Mouse (Mus musculus) limb, embryonic 10.5 days (tissue): Measurements from ENCODE around the gene Camk2g. TPM values are rescaled to one million over a fixed set of nuclear protein-coding genes. Genes with fewer than 3 reads are reported as not detected.

Experiments used
- DNase-seq: peaks from one replicate; pipeline ENCODE4 v3.0.0-alpha.2; 2017; ENCODE audit warnings: low spot score
- H3K27ac ChIP-seq: fragments of 300-500 bp; sonication (generic); 2 replicates; pipeline ENCODE4 v1.5.1; 2016; ENCODE audit warnings: mild to moderate bottlenecking
- H3K27me3 ChIP-seq: fragments of 300-500 bp; sonication (generic); 2 replicates; pipeline ENCODE4 v1.6.1; 2016; ENCODE audit warnings: low read depth, mild to moderate bottlenecking; ENCODE audit not compliant: poor library complexity, severe bottlenecking
- H3K36me3 ChIP-seq: fragments of 300-500 bp; sonication (generic); 2 replicates; pipeline ENCODE4 v1.6.1; 2016; ENCODE audit warnings: mild to moderate bottlenecking, moderate library complexity
- H3K4me1 ChIP-seq: fragments of 300-500 bp; sonication (generic); 2 replicates; pipeline ENCODE4 v1.6.1; 2016
- H3K4me3 ChIP-seq: fragments of 300-500 bp; sonication (generic); 2 replicates; pipeline ENCODE4 v1.5.1; 2016; ENCODE audit warnings: mild to moderate bottlenecking, moderate library complexity
- H3K9me3 ChIP-seq: fragments of 300-500 bp; sonication (generic); replicated peaks from 2 replicates; pipeline ENCODE4 v1.6.1; 2016; ENCODE audit warnings: mild to moderate bottlenecking
- WGBS: fragments of 180-500 bp; shearing (Covaris S2); methylation state at CpG from one replicate; pipeline ENCODE4 v1.1.7; 2016; 5-methylcytosine and 5-hydroxymethylcytosine counted together
- polyA plus RNA-seq: library from polyadenylated mRNA; unstranded; fragments of >200 nt; fragmentation: Nextera tagmentation; extraction: Ambion mirVana; gene quantifications from 2 replicates; pipeline ENCODE4 v1.2.1, GENCODE M21; 2016

Gene Camk2g
- polyA plus RNA-seq, 1 experiment from 2014 or later = 57.6 TPM

GRCm38 (mm10) chr14:20789593-20789992, 4.3 kb downstream of the Camk2g start:
- no peaks in the 10 kb centered on the region for H3K27me3 ChIP-seq
- H3K4me1 ChIP-seq = peaks cover 42% of the 10 kb centered on the region
- 88% methylated on average over 4 of the region's 4 CpGs for WGBS
- no peak overlapping the region for H3K4me3 ChIP-seq
- peaks cover 80% of the 10 kb centered on the region for H3K36me3 ChIP-seq
- no peaks in the 10 kb centered on the region for H3K9me3 ChIP-seq
- no peak overlapping the region for H3K27ac ChIP-seq
- no peak for DNase-seq

- no peaks in the 10 kb centered on the region for H3K27me3 ChIP-seq
- H3K27ac ChIP-seq = no peak overlapping the region
- no peak for DNase-seq
- H3K9me3 ChIP-seq = no peaks in the 10 kb centered on the region
- H3K4me1 ChIP-seq = peaks cover 35% of the 10 kb centered on the region
- 80% methylated on average over 3 of the region's 3 CpGs for WGBS
- H3K4me3 ChIP-seq = no peak overlapping the region
- peaks cover 94% of the 10 kb centered on the region for H3K36me3 ChIP-seq
Observed at GRCm38 (mm10) chr14:20788151-20788550, 5.7 kb downstream of the Camk2g start.

GRCm38 (mm10) chr14:20786611-20787015, 7.3 kb downstream of the Camk2g start:
- no peaks in the 10 kb centered on the region for H3K27me3 ChIP-seq
- no peaks in the 10 kb centered on the region for H3K9me3 ChIP-seq
- DNase-seq = no peak
- peaks cover 20% of the 10 kb centered on the region for H3K4me1 ChIP-seq
- WGBS = 78% methylated on average over 4 of the region's 4 CpGs
- no peak overlapping the region for H3K4me3 ChIP-seq
- 0 out of 2 replicates have a peak overlapping the region, but pooled peaks have one; percentile 25 for H3K27ac ChIP-seq
- H3K36me3 ChIP-seq = peaks cover 99% of the 10 kb centered on the region

GRCm38 (mm10) chr14:20786020-20786419, 7.9 kb downstream of the Camk2g start:
- Histone ChIP-seq H3K27ac (0 out of 2 replicates have a peak overlapping the region, but pooled peaks have one; percentile 25), H3K4me1 (peaks cover 20% of the 10 kb centered on the region), H3K9me3 (no peaks in the 10 kb centered on the region), H3K4me3 (no peak overlapping the region), H3K27me3 (no peaks in the 10 kb centered on the region), H3K36me3 (peaks cover 99% of the 10 kb centered on the region)
- no peak for DNase-seq
- WGBS = 87% methylated on average over 5 of the region's 5 CpGs

- no peaks in the 10 kb centered on the region for H3K9me3 ChIP-seq
- DNase-seq = no peak
- no peaks in the 10 kb centered on the region for H3K27me3 ChIP-seq
- no peak overlapping the region for H3K4me3 ChIP-seq
- H3K36me3 ChIP-seq = peaks cover 99% of the 10 kb centered on the region
- 87% methylated on average over 1 of the region's 1 CpGs for WGBS
- 0 out of 2 replicates have a peak overlapping the region, but pooled peaks have one; percentile 23 for H3K27ac ChIP-seq
- peaks cover 20% of the 10 kb centered on the region for H3K4me1 ChIP-seq
Observed at GRCm38 (mm10) chr14:20785231-20785630, 8.7 kb downstream of the Camk2g start.

GRCm38 (mm10) chr14:20784708-20785107, 9.2 kb downstream of the Camk2g start:
- no peak overlapping the region for H3K27ac ChIP-seq
- no peak overlapping the region for H3K4me3 ChIP-seq
- peaks cover 99% of the 10 kb centered on the region for H3K36me3 ChIP-seq
- no peaks in the 10 kb centered on the region for H3K9me3 ChIP-seq
- no peak for DNase-seq
- H3K27me3 ChIP-seq = no peaks in the 10 kb centered on the region
- H3K4me1 ChIP-seq = peaks cover 20% of the 10 kb centered on the region
- WGBS = 85% methylated on average over 7 of the region's 7 CpGs

- H3K9me3 ChIP-seq = no peaks in the 10 kb centered on the region
- no peak overlapping the region for H3K27ac ChIP-seq
- H3K36me3 ChIP-seq = peaks cover 97% of the 10 kb centered on the region
- WGBS = 96% methylated on average over 6 of the region's 6 CpGs
- DNase-seq = no peak
- H3K4me3 ChIP-seq = no peak overlapping the region
- H3K27me3 ChIP-seq = no peaks in the 10 kb centered on the region
- H3K4me1 ChIP-seq = peaks cover 20% of the 10 kb centered on the region
Observed at GRCm38 (mm10) chr14:20783526-20783925, 10.4 kb downstream of the Camk2g start.

GRCm38 (mm10) chr14:20782860-20783259, 11.0 kb downstream of the Camk2g start:
- WGBS = 89% methylated on average over 7 of the region's 7 CpGs
- Histone ChIP-seq H3K9me3 (no peaks in the 10 kb centered on the region), H3K27ac (no peak overlapping the region), H3K4me3 (no peak overlapping the region), H3K36me3 (peaks cover 97% of the 10 kb centered on the region), H3K4me1 (peaks cover 20% of the 10 kb centered on the region), H3K27me3 (no peaks in the 10 kb centered on the region)
- no peak for DNase-seq

- no peak overlapping the region for H3K4me3 ChIP-seq
- no peaks in the 10 kb centered on the region for H3K27me3 ChIP-seq
- H3K4me1 ChIP-seq = peaks cover 11% of the 10 kb centered on the region
- peaks cover 95% of the 10 kb centered on the region for H3K36me3 ChIP-seq
- no peak overlapping the region for H3K27ac ChIP-seq
- DNase-seq = no peak
- no peaks in the 10 kb centered on the region for H3K9me3 ChIP-seq
- WGBS = 95% methylated on average over 8 of the region's 8 CpGs
Observed at GRCm38 (mm10) chr14:20780217-20780616, 13.7 kb downstream of the Camk2g start.

- WGBS = 95% methylated on average over 8 of the region's 8 CpGs
- H3K36me3 ChIP-seq = peaks cover 78% of the 10 kb centered on the region
- H3K27me3 ChIP-seq = no peaks in the 10 kb centered on the region
Observed at GRCm38 (mm10) chr14:20778496-20778895, 15.4 kb downstream of the Camk2g start.

GRCm38 (mm10) chr14:20775661-20776060, 18.2 kb downstream of the Camk2g start:
- DNase-seq = no peak
- no peak overlapping the region; the same call in 1 of the 2 replicates for H3K27ac ChIP-seq

More at GRCm38 (mm10) chr14:20778496-20778895, 15.4 kb downstream of the Camk2g start:
- no peak for DNase-seq
- Histone ChIP-seq H3K27ac (no peak overlapping the region), H3K9me3 (no peaks in the 10 kb centered on the region), H3K4me1 (peaks cover 10% of the 10 kb centered on the region), H3K4me3 (no peak overlapping the region)

GRCm38 (mm10) chr14:20773410-20773809, 20.5 kb downstream of the Camk2g start:
- Histone ChIP-seq H3K9me3 (no peaks in the 10 kb centered on the region), H3K4me3 (no peak overlapping the region), H3K27me3 (no peaks in the 10 kb centered on the region), H3K4me1 (peaks cover 10% of the 10 kb centered on the region), H3K36me3 (peaks cover 69% of the 10 kb centered on the region), H3K27ac (no peak overlapping the region)
- 63% methylated on average over 3 of the region's 3 CpGs for WGBS
- no peak for DNase-seq

More at GRCm38 (mm10) chr14:20775661-20776060, 18.2 kb downstream of the Camk2g start:
- H3K27me3 ChIP-seq = no peaks in the 10 kb centered on the region
- 61% methylated on average over 6 of the region's 6 CpGs for WGBS
- no peak overlapping the region for H3K4me3 ChIP-seq
- no peaks in the 10 kb centered on the region for H3K9me3 ChIP-seq
- H3K36me3 ChIP-seq = peaks cover 66% of the 10 kb centered on the region
- H3K4me1 ChIP-seq = peaks cover 10% of the 10 kb centered on the region

- no peak overlapping the region for H3K4me3 ChIP-seq
- H3K4me1 ChIP-seq = peaks cover 10% of the 10 kb centered on the region
- peaks cover 69% of the 10 kb centered on the region for H3K36me3 ChIP-seq
- H3K27ac ChIP-seq = no peak overlapping the region
- 88% methylated on average over 6 of the region's 6 CpGs for WGBS
- no peaks in the 10 kb centered on the region for H3K27me3 ChIP-seq
- DNase-seq = no peak
- H3K9me3 ChIP-seq = no peaks in the 10 kb centered on the region
Observed at GRCm38 (mm10) chr14:20772808-20773207, 21.1 kb downstream of the Camk2g start.

- Histone ChIP-seq H3K9me3 (no peaks in the 10 kb centered on the region), H3K27ac (no peak overlapping the region), H3K4me1 (peaks cover 10% of the 10 kb centered on the region), H3K27me3 (no peaks in the 10 kb centered on the region), H3K36me3 (peaks cover 67% of the 10 kb centered on the region), H3K4me3 (no peak overlapping the region)
- no peak for DNase-seq
- 93% methylated on average over 3 of the region's 3 CpGs for WGBS
Observed at GRCm38 (mm10) chr14:20771941-20772340, 21.9 kb downstream of the Camk2g start.
